Mouse (Mus musculus) testis, adult 2 months (tissue): ENCODE results near the gene Lingo1.

Experiments used
- CTCF ChIP-seq: fragments of 200-500 bp; IDR thresholded peaks from 2 replicates; pipeline ENCODE4 v1.5.1; 2012; ENCODE audit warnings: low read depth, mild to moderate bottlenecking, inconsistent platforms, low read length, moderate library complexity; ENCODE audit not compliant: control insufficient read depth, insufficient read depth, insufficient replicate concordance
- POLR2A ChIP-seq: fragments of 200-500 bp; IDR thresholded peaks from 2 replicates; pipeline ENCODE4 v1.6.1; 2012; ENCODE audit warnings: low read depth, mild to moderate bottlenecking, inconsistent platforms, low read length, moderate library complexity; ENCODE audit not compliant: control insufficient read depth

DNA sequence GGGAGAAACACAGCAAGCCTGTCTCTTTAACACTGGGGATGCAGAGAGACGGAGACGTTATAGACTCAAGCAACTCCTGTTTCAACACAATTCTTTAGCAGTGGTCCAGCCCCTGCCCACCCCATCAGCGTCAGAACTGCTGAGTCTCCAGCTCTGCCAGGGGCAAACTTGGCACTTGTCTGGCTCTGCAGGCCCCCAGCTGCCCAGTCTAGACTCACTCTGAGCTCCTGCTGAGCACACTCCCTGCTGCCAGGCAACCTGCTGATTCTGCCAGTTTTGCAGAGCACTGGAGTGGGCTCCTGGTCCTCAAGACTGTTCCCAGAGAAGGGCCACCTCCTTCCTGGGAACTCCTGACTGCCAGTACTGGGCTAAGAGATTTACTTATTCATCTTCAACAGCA is 214.6 kb downstream of the Lingo1 start:
- no peak for TF ChIP-seq CTCF
- no peak for TF ChIP-seq POLR2A
